Mouse (Mus musculus) heart, embryonic 15.5 days (tissue): Measurements from ENCODE around the gene Xylt2. TPM values are rescaled to one million over a fixed set of nuclear protein-coding genes. Genes with fewer than 3 reads are reported as not detected.

Experiments used
- polyA plus RNA-seq: library from polyadenylated mRNA; unstranded; fragments of >200 nt; fragmentation: Nextera tagmentation; extraction: Ambion mirVana; gene quantifications from 2 replicates; pipeline ENCODE4 v1.2.1, GENCODE M21; 2015

Gene Xylt2
- polyA plus RNA-seq, 1 experiment from 2014 or later, result 11.6 TPM

Other genes starting within 250 kb of the Xylt2 start
- gene Cacna1g, start 203.3 kb downstream of the Xylt2 start, polyA plus RNA-seq, result 6.4 TPM in 2 replicates
- 0.13 and 0.28 TPM in 2 replicates for gene Spata20, start 191.3 kb downstream of the Xylt2 start, polyA plus RNA-seq
- 13.1 and 16.9 TPM in 2 replicates for gene Epn3, start 177.5 kb downstream of the Xylt2 start, polyA plus RNA-seq
- 5.8 and 6.1 TPM in 2 replicates for gene Mycbpap, start 155.8 kb downstream of the Xylt2 start, polyA plus RNA-seq
- gene Rsad1, start 128.3 kb downstream of the Xylt2 start, polyA plus RNA-seq, result 5.7 and 6.2 TPM in 2 replicates
- gene Chad, start 112.5 kb downstream of the Xylt2 start, polyA plus RNA-seq, result 0.57 and 1.5 TPM in 2 replicates
- 3.3 and 3.7 TPM in 2 replicates for gene Acsf2, start 75.6 kb downstream of the Xylt2 start, polyA plus RNA-seq
- 100 and 128 TPM in 2 replicates for gene Lrrc59, start 47.7 kb downstream of the Xylt2 start, polyA plus RNA-seq
- gene Mrpl27, start 23.7 kb downstream of the Xylt2 start, polyA plus RNA-seq, result 122 and 135 TPM in 2 replicates
- 8.7 and 11.5 TPM in 2 replicates for gene Eme1, start 23.6 kb downstream of the Xylt2 start, polyA plus RNA-seq
- gene Gm11541, start 27.0 kb upstream of the Xylt2 start, polyA plus RNA-seq, result 0.13 TPM in 1 of 2 replicates, not detected in the other
- gene Cdc34b, start 64.3 kb upstream of the Xylt2 start, polyA plus RNA-seq, result 0.11 TPM in 1 of 2 replicates, not detected in the other
- gene Tmem92, start 105.2 kb upstream of the Xylt2 start, polyA plus RNA-seq, result not detected in 2 replicates